Mouse (Mus musculus) activated CD4-positive, CD25-positive, alpha-beta regulatory T cell, adult 9 weeks (primary cell): ENCODE data around the gene Sept4. TPM values are rescaled to one million over a fixed set of nuclear protein-coding genes. Genes with fewer than 3 reads are reported as not detected.

Source experiments
- polyA plus RNA-seq: library from polyadenylated mRNA; unstranded; fragments of 100-300 nt; shearing (Covaris generic); gene quantifications from one replicate; pipeline ENCODE4 v1.2.1, GENCODE M21; 2017

Sept4 gene
- 1.2 TPM for polyA plus RNA-seq

GRCm38 (mm10) chr11:87568255-87568953, at the start of gene Sept4:
Gene Sept4, plus strand, starts transcription at chr11:87568903.

GRCm38 (mm10) chr11:87566501-87566900, 2.2 kb upstream of the Sept4 start, which contains the start of gene Gm11492:
Gene Gm11492, plus strand, starts transcription at chr11:87566653.

GRCm38 (mm10) chr11:87591526-87592353, 23.0 kb downstream of the Sept4 start, which contains the start of gene Mtmr4:
Gene Mtmr4, plus strand, starts transcription at chr11:87592162.

GRCm38 (mm10) chr11:87616790-87617474, 48.2 kb downstream of the Sept4 start, which contains the start of gene Hsf5:
Gene Hsf5, plus strand, starts transcription at chr11:87617164.

Other genes starting within 250 kb of the Sept4 start
- 0.11 TPM for gene Ppm1e, start 209.9 kb upstream of the Sept4 start, polyA plus RNA-seq
- 2.2 TPM for gene Rad51c, start 163.9 kb upstream of the Sept4 start, polyA plus RNA-seq
- gene Tex14, start 163.8 kb upstream of the Sept4 start, polyA plus RNA-seq = 0.57 TPM
- not detected for gene Gm11492, start 2.2 kb upstream of the Sept4 start, polyA plus RNA-seq
- gene Mtmr4, start 23.3 kb downstream of the Sept4 start, polyA plus RNA-seq = 39.1 TPM
- gene Hsf5, start 48.3 kb downstream of the Sept4 start, polyA plus RNA-seq = not detected
- 44.6 TPM for gene Rnf43, start 93.8 kb downstream of the Sept4 start, polyA plus RNA-seq
- 518 TPM for gene Supt4a, start 168.6 kb downstream of the Sept4 start, polyA plus RNA-seq
- 6.9 TPM for gene Tspoap1, start 191.6 kb downstream of the Sept4 start, polyA plus RNA-seq
- gene Mpo, start 224.7 kb downstream of the Sept4 start, polyA plus RNA-seq = not detected